19 mouse cellular contexts compared by ENCODE assay signal in the genomic region with DNA sequence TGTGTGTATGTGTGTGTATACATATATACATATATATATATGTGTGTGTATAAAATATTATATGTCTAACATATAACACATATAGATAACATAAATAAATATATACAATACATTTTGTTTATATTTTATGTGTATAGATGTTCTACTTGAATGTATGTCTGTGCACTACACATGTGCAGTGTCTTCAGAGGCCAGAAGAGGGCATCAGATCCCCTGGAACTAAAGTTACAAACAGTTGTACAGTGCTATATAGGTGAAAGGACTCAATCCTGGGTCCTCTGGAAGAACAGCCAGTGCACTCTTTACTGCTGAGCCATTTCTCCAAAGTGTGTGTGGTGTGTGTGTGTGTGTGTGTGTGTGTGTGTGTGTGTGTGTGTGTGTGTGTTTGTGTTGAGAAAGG. TPM values are rescaled to one million over a fixed set of nuclear protein-coding genes. Genes with fewer than 3 reads are reported as not detected.
DNase-seq lines count a peak whose midpoint lies in the region; ATAC-seq and TF ChIP-seq lines count a peak whose summit lies in the region.
"Had no signal": no experiment of that assay in that cellular context is flagged by ENCODE, and none has a peak within 500 bp of the region (broad histone marks: within the 10 kb centered on the region; RNA-seq: fewer than 3 reads in every experiment).

No protein-coding gene starts in this region.

- intact Hi-C loops in left cerebral cortex, postnatal 4 days (cut with DNase I) = no loop called here

- no peak overlapping the region for H3K4me2 ChIP-seq in hindbrain, postnatal 0 days (ENCODE audit: low read depth, low read length)
- H3K4me2 ChIP-seq in hindbrain, embryonic 16.5 days (ENCODE audit: low read length) = no peak overlapping the region
- H3K4me2 ChIP-seq in lung, embryonic 14.5 days = no peak overlapping the region
- H3K4me2 ChIP-seq: embryonic facial prominence, embryonic 15.5 days; forebrain, embryonic 13.5 days; hindbrain, embryonic 12.5 days; neural tube, embryonic 15.5 days had no signal

- H3K9me3 ChIP-seq in hindbrain, postnatal 0 days (ENCODE audit: low read length) = no peaks in the 10 kb centered on the region
- H3K9me3 ChIP-seq in hindbrain, embryonic 16.5 days (ENCODE audit: control insufficient read depth, low read length) = no peaks in the 10 kb centered on the region
- no peaks in the 10 kb centered on the region for H3K9me3 ChIP-seq in lung, embryonic 14.5 days (ENCODE audit: low read depth, low read length)
- H3K9me3 ChIP-seq: forebrain, embryonic 13.5 days; hindbrain, embryonic 12.5 days; midbrain, embryonic 10.5 days; neural tube, embryonic 15.5 days had no signal

- H3K4me3 ChIP-seq in hindbrain, postnatal 0 days (ENCODE audit: low read length) = no peak overlapping the region
- no peak overlapping the region for H3K4me3 ChIP-seq in hindbrain, embryonic 16.5 days (ENCODE audit: low read length)
- no peak overlapping the region for H3K4me3 ChIP-seq in lung, embryonic 14.5 days (ENCODE audit: low read depth, low read length)
- H3K4me3 ChIP-seq: embryonic facial prominence, embryonic 15.5 days; forebrain, embryonic 13.5 days; hindbrain, embryonic 12.5 days; midbrain, embryonic 10.5 days; neural tube, embryonic 15.5 days had no signal

- no peaks in the 10 kb centered on the region for H3K4me1 ChIP-seq in hindbrain, postnatal 0 days (ENCODE audit: insufficient read depth, low read length)
- no peaks in the 10 kb centered on the region for H3K4me1 ChIP-seq in hindbrain, embryonic 16.5 days (ENCODE audit: control insufficient read depth, insufficient read depth, low read depth, low read length)
- no peaks in the 10 kb centered on the region for H3K4me1 ChIP-seq in lung, embryonic 14.5 days (ENCODE audit: insufficient read depth)
- H3K4me1 ChIP-seq: embryonic facial prominence, embryonic 15.5 days; forebrain, embryonic 13.5 days; hindbrain, embryonic 12.5 days; midbrain, embryonic 10.5 days; neural tube, embryonic 15.5 days had no signal

- H3K36me3 ChIP-seq in hindbrain, postnatal 0 days (ENCODE audit: insufficient read depth, low read length) = peaks cover 31% of the 10 kb centered on the region
- H3K36me3 ChIP-seq in hindbrain, embryonic 16.5 days (ENCODE audit: control insufficient read depth, insufficient read depth, low read length) = peaks cover 33% of the 10 kb centered on the region
- peaks cover 81% of the 10 kb centered on the region for H3K36me3 ChIP-seq in lung, embryonic 14.5 days (ENCODE audit: insufficient read depth)

- peak; percentile 26 for TF ChIP-seq CTCF in hindbrain, postnatal 0 days (IDR thresholded peaks at IDR 0.05; ENCODE audit: low read depth)
- TF ChIP-seq CTCF in lung, embryonic 14.5 days (IDR thresholded peaks at IDR 0.05; ENCODE audit: low read depth) = peak; percentile 27; the same call in 1 of the 2 replicates

- H3K27ac ChIP-seq in hindbrain, postnatal 0 days = no peak overlapping the region
- no peak overlapping the region for H3K27ac ChIP-seq in hindbrain, embryonic 16.5 days (ENCODE audit: low read depth, low read length)
- H3K27ac ChIP-seq in lung, embryonic 14.5 days (ENCODE audit: low read depth) = no peak overlapping the region
- H3K27ac ChIP-seq: embryonic facial prominence, embryonic 15.5 days; forebrain, embryonic 13.5 days; hindbrain, embryonic 12.5 days; midbrain, embryonic 10.5 days; neural tube, embryonic 15.5 days had no signal

- no peak for DNase-seq in hindbrain, postnatal 0 days (ENCODE audit: low spot score)
- DNase-seq in lung, embryonic 14.5 days = no peak
- DNase-seq in lung, postnatal 4 days = no peak
- DNase-seq in B cell, adult 2 months = peak; percentile 27 to 32
- no peak for DNase-seq in urinary bladder, postnatal 14 days (ENCODE audit: low spot score)
- DNase-seq in left cerebral cortex, postnatal 4 days = no peak
- DNase-seq: adrenal gland, adult 8-10 months; cerebellum, adult 2 months; heart, adult 18-20 months; kidney, adult 18-20 months; layer of hippocampus, postnatal 36 days; retina, postnatal 1 day had no signal

- no peak for ATAC-seq in hindbrain, postnatal 0 days
- ATAC-seq in hindbrain, embryonic 16.5 days = no peak
- ATAC-seq in lung, embryonic 14.5 days (ENCODE audit: insufficient read depth) = no peak
- ATAC-seq in erythroblast, adult 5-6 weeks (replicated peaks; ENCODE audit: low FRiP score, poor library complexity, severe bottlenecking) = peak; percentile 64; the same call in 1 of the 2 replicates
- ATAC-seq: forebrain, embryonic 13.5 days had no signal

- H3K27me3 ChIP-seq in hindbrain, postnatal 0 days (ENCODE audit: insufficient read depth, low read length) = no peaks in the 10 kb centered on the region
- H3K27me3 ChIP-seq in hindbrain, embryonic 16.5 days (replicated peaks; ENCODE audit: control insufficient read depth, insufficient read depth, low read length) = no peaks in the 10 kb centered on the region
- H3K27me3 ChIP-seq in lung, embryonic 14.5 days (ENCODE audit: insufficient read depth, low read length) = no peaks in the 10 kb centered on the region
- H3K27me3 ChIP-seq: embryonic facial prominence, embryonic 15.5 days; forebrain, embryonic 13.5 days; hindbrain, embryonic 12.5 days; neural tube, embryonic 15.5 days had no signal

- no peak overlapping the region for H3K9ac ChIP-seq in hindbrain, postnatal 0 days (replicated peaks; ENCODE audit: low read length)
- no peak overlapping the region for H3K9ac ChIP-seq in hindbrain, embryonic 16.5 days (ENCODE audit: low read depth, low read length)
- no peak overlapping the region for H3K9ac ChIP-seq in lung, embryonic 14.5 days
- H3K9ac ChIP-seq: embryonic facial prominence, embryonic 15.5 days; forebrain, embryonic 13.5 days; hindbrain, embryonic 12.5 days; neural tube, embryonic 15.5 days had no signal

RNA-seq across cellular contexts. Expression of a gene that starts 20.1 kb away (rescaled TPM):
- 43.7 and 44.1 TPM in 2 replicates for total RNA-seq in hindbrain, postnatal 0 days (2014; rRNA removed)
- polyA plus RNA-seq in hindbrain, postnatal 0 days (2015; fragmentation: Nextera tagmentation; extraction: Ambion mirVana) = 25.2 and 29.0 TPM in 2 replicates
- 27.4 and 28.9 TPM in 2 replicates for polyA plus RNA-seq in hindbrain, embryonic 16.5 days (2015; fragmentation: Nextera tagmentation; extraction: Ambion mirVana)
- 38.2 and 38.8 TPM in 2 replicates for polyA plus RNA-seq in lung, embryonic 14.5 days (2014; fragmentation: Nextera tagmentation; extraction: Ambion mirVana)
- total RNA-seq in erythroblast, adult 5-6 weeks (2015; ENCODE audit: low replicate concordance) = 7.3 and 8.8 TPM in 2 replicates
- total RNA-seq in erythroblast, adult 5-6 weeks (2017; ENCODE audit: low replicate concordance) = 9.8 and 18.3 TPM in 2 replicates
- 10 to 100 TPM; 39.4 to 39.7 TPM for total RNA-seq in left cerebral cortex, postnatal 4 days (2021)

RNA-seq across cellular contexts. Expression of a gene that starts 21.7 kb away (rescaled TPM):
- total RNA-seq in hindbrain, postnatal 0 days (2014; rRNA removed) = 49.6 and 62.4 TPM in 2 replicates
- polyA plus RNA-seq in hindbrain, postnatal 0 days (2015; fragmentation: Nextera tagmentation; extraction: Ambion mirVana) = 42.3 and 42.8 TPM in 2 replicates
- polyA plus RNA-seq in hindbrain, embryonic 16.5 days (2015; fragmentation: Nextera tagmentation; extraction: Ambion mirVana) = 67.0 and 75.8 TPM in 2 replicates
- polyA plus RNA-seq in lung, embryonic 14.5 days (2014; fragmentation: Nextera tagmentation; extraction: Ambion mirVana) = 95.8 and 96.9 TPM in 2 replicates
- total RNA-seq in erythroblast, adult 5-6 weeks (2015; ENCODE audit: low replicate concordance) = 53.3 and 83.4 TPM in 2 replicates
- 57.7 and 61.0 TPM in 2 replicates for total RNA-seq in erythroblast, adult 5-6 weeks (2017; ENCODE audit: low replicate concordance)
- 100 to 1,000 TPM in 1 of 2 experiments, 10 to 100 TPM in 1; 81.8 to 101 TPM for total RNA-seq in left cerebral cortex, postnatal 4 days (2021)

RNA-seq across cellular contexts. Expression of a gene that starts 48.6 kb away (rescaled TPM):
- 36.0 and 47.4 TPM in 2 replicates for total RNA-seq in hindbrain, postnatal 0 days (2014; rRNA removed)
- polyA plus RNA-seq in hindbrain, postnatal 0 days (2015; fragmentation: Nextera tagmentation; extraction: Ambion mirVana) = 133 TPM in 2 replicates
- 117 and 124 TPM in 2 replicates for polyA plus RNA-seq in hindbrain, embryonic 16.5 days (2015; fragmentation: Nextera tagmentation; extraction: Ambion mirVana)
- 193 and 202 TPM in 2 replicates for polyA plus RNA-seq in lung, embryonic 14.5 days (2014; fragmentation: Nextera tagmentation; extraction: Ambion mirVana)
- 35.7 and 61.7 TPM in 2 replicates for total RNA-seq in erythroblast, adult 5-6 weeks (2015; ENCODE audit: low replicate concordance)
- total RNA-seq in erythroblast, adult 5-6 weeks (2017; ENCODE audit: low replicate concordance) = 34.6 and 41.4 TPM in 2 replicates
- total RNA-seq in left cerebral cortex, postnatal 4 days (2021) = 10 to 100 TPM; 70.6 to 75.7 TPM

Comparison
In these comparisons a context has a peak if more than half of its experiments do, and no peak if none do; other contexts are left out.
1. DNase-seq: peak in B cell, adult 2 months (2 of 2); none in hindbrain, postnatal 0 days (single experiment), lung, embryonic 14.5 days (single experiment), lung, postnatal 4 days (0 of 2), urinary bladder, postnatal 14 days (single experiment) and left cerebral cortex, postnatal 4 days (single experiment).